Mouse (Mus musculus): Measurements from ENCODE around the gene Prdm4. TPM values are rescaled to one million over a fixed set of nuclear protein-coding genes. Genes with fewer than 3 reads are reported as not detected.

Gene Prdm4
- total and polyA plus RNA-seq, 2 experiments from 2014 or later: 4.6 to 29.1 TPM

GRCm38 (mm10) chr10:85846105-85846862, 70.7 kb downstream of the Prdm4 start:
- no peak for ATAC-seq (ENCODE audit: insufficient read depth, low read depth)
- H3K9ac ChIP-seq (replicated peaks; ENCODE audit: low read depth, low read length): no peak overlapping the region
- 30% methylated on average over 4 of the region's 4 CpGs for WGBS
- H3K4me2 ChIP-seq (ENCODE audit: low read depth, low read length): no peak overlapping the region
- H3K36me3 ChIP-seq (replicated peaks; ENCODE audit: control insufficient read depth, insufficient read depth, low read length): no peaks in the 10 kb centered on the region
- no peak for DNase-seq (ENCODE audit: low spot score)
- H3K4me3 ChIP-seq (ENCODE audit: low read depth, low read length): no peak overlapping the region
- no peak overlapping the region for H3K27ac ChIP-seq (ENCODE audit: low read depth)
- no peaks in the 10 kb centered on the region for H3K4me1 ChIP-seq (ENCODE audit: control insufficient read depth, insufficient read depth)
- no peaks in the 10 kb centered on the region for H3K9me3 ChIP-seq (replicated peaks; ENCODE audit: control insufficient read depth, low read length)
- H3K27me3 ChIP-seq (ENCODE audit: control insufficient read depth, insufficient read depth, low read length): no peaks in the 10 kb centered on the region
- TF ChIP-seq CTCF (IDR thresholded peaks at IDR 0.05; ENCODE audit: low read depth) (no peak), EP300 (IDR thresholded peaks at IDR 0.05; ENCODE audit: low read depth) (no peak)

Other genes starting within 250 kb of the Prdm4 start
- gene Pwp1, start 87.6 kb downstream of the Prdm4 start, total RNA-seq (2014; rRNA removed; ENCODE audit: low replicate concordance): 22.5 and 29.1 TPM in 2 replicates
- gene Pwp1, start 87.6 kb downstream of the Prdm4 start, polyA plus RNA-seq (2015; fragmentation: Nextera tagmentation; extraction: Ambion mirVana): 25.7 and 29.4 TPM in 2 replicates
- not detected in 2 replicates for gene Ascl4, start 10.5 kb upstream of the Prdm4 start, total RNA-seq (2014; rRNA removed; ENCODE audit: low replicate concordance)
- gene Ascl4, start 10.5 kb upstream of the Prdm4 start, polyA plus RNA-seq (2015; fragmentation: Nextera tagmentation; extraction: Ambion mirVana): not detected in 2 replicates
- 45.9 and 67.1 TPM in 2 replicates for gene Rtcb, start 40.7 kb upstream of the Prdm4 start, total RNA-seq (2014; rRNA removed; ENCODE audit: low replicate concordance)
- 96.2 and 101 TPM in 2 replicates for gene Rtcb, start 40.7 kb upstream of the Prdm4 start, polyA plus RNA-seq (2015; fragmentation: Nextera tagmentation; extraction: Ambion mirVana)
- gene Bpifc, start 94.8 kb upstream of the Prdm4 start, total RNA-seq (2014; rRNA removed; ENCODE audit: low replicate concordance): not detected in 2 replicates
- not detected in 2 replicates for gene Bpifc, start 94.8 kb upstream of the Prdm4 start, polyA plus RNA-seq (2015; fragmentation: Nextera tagmentation; extraction: Ambion mirVana)
- 13.3 and 19.9 TPM in 2 replicates for gene Fbxo7, start 104.8 kb upstream of the Prdm4 start, total RNA-seq (2014; rRNA removed; ENCODE audit: low replicate concordance)
- 16.1 TPM in 2 replicates for gene Fbxo7, start 104.8 kb upstream of the Prdm4 start, polyA plus RNA-seq (2015; fragmentation: Nextera tagmentation; extraction: Ambion mirVana)

Data from heart, postnatal 0 days (tissue).